Mouse (Mus musculus): ENCODE data around the gene Asb18.

GRCm38 (mm10) chr1:90010077-90010476 is 4.4 kb downstream of the Asb18 start:
- TF ChIP-seq CTCF (IDR thresholded peaks at IDR 0.05; ENCODE audit: low read depth): no peak
- TF ChIP-seq EP300 (IDR thresholded peaks at IDR 0.05; ENCODE audit: low read depth): no peak

Data from heart, postnatal 0 days (tissue).